Mouse (Mus musculus) embryo, embryonic 10.5 days (tissue): ENCODE data around the gene Anapc11.

Source experiments
- DNase-seq: peaks from one replicate; pipeline ENCODE4 v3.0.0-alpha.2; 2015; ENCODE audit warnings: low spot score

Anapc11 gene

DNA sequence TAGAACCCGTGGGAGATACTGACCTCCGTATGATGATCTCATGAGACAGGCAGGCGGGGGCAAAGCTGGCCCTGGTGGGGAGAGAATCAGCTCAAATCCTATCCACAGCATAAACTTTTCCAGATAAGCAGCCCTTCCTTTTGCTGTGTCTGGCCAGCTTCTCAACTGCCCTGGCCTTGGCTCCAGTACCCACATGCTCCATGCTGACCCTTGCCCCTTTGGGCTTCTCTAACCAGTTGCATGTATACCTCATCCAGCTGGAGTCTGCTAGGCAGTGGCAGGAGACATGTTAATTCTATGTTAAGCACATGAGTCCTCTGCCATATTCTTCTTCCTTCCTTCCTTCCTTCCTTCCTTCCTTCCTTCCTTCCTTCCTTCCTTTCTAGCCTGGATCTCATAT lies 56.5 kb downstream of the Anapc11 start:
- no peak for DNase-seq

DNA sequence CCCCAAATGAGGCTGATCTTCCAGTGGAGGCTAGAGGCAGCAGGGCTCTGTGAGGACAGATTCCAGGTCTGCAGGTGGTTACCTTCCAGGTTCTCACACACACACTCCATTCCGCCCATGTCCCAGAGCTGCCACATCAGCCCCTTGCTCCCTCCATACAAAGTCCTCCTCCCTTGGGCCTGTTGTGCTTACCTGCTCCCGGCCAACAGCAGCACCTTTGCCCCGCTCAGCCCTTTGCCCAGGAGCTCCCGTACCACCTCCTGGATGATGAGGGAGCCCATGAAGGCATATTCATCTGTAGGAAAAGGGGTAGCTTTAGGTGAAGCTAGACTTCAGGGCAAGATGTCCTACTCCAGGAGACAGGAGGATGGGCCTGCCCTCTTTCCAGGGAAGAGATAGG lies 59.1 kb downstream of the Anapc11 start:
- no peak for DNase-seq
